Mouse (Mus musculus): Measurements from ENCODE around the gene Rbm17. TPM values are rescaled to one million over a fixed set of nuclear protein-coding genes. Genes with fewer than 3 reads are reported as not detected.

The Rbm17 gene
- total and polyA plus RNA-seq, 3 experiments, result 199 to 405 (median 239) TPM

DNA sequence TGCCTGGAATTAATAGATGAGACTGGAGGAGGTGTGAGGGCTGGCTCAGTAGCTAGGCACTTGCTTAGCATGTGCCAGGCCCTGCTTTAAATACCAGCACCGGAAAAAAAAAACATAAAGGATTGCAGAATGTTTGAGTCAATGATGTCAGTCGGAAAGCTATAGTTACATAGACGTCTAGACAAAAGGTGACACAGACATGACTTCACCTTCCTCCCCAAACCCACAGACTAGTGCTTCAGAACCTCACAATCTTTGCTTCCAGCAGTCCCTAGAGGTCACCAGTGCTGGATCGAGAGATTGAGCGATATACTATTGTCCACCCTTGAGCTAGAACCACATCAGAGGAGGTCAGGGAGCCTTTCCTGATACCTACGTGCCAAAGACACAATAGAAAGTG lies 31.1 kb upstream of the Rbm17 start:
- no peak for DNase-seq (ENCODE audit: extremely low read depth)
- no peak overlapping the region; the same call in 1 of the 2 replicates for H3K9ac ChIP-seq (ENCODE audit: insufficient read depth, low read depth)
- dilution Hi-C loops (cut with MboI; ENCODE audit: extremely low pct_ligation_motif_present, extremely low pct_unique_long_range_greater_than_20kb, low sequenced_read_pairs) (no loop called here), in situ Hi-C loops (cut with MboI; ENCODE audit: low pct_ligation_motif_present, low pct_unique_long_range_greater_than_20kb, low sequenced_read_pairs) (no loop called here)
- peaks cover 20 to 32% of the 10 kb centered on the region in 2 experiments for H3K4me1 ChIP-seq (ENCODE audit: control insufficient read depth in 1 of 2, insufficient read depth in 2 of 2)
- H3K4me3 ChIP-seq (replicated peaks in 1 of 3; ENCODE audit: low read depth in 2 of 3, low read length in 2 of 3, poor library complexity in 1 of 3), result no peak overlapping the region
- H3K27ac ChIP-seq (ENCODE audit: insufficient read depth, low read depth), result no peak overlapping the region; the same call in 1 of the 2 replicates
- TF ChIP-seq CHD1 (IDR thresholded peaks at IDR 0.05; ENCODE audit: low read depth, low read length), result no peak
- 0 out of 2 replicates have a peak, but pooled peaks have one; percentile 24 for TF ChIP-seq BHLHE40 (IDR thresholded peaks at IDR 0.05; ENCODE audit: low read depth, low read length)
- no peak overlapping the region for H3K4me2 ChIP-seq (ENCODE audit: insufficient read depth, low read depth, poor library complexity, severe bottlenecking)
- no peaks in the 10 kb centered on the region for H3K27me3 ChIP-seq (replicated peaks)
- no peaks in the 10 kb centered on the region for H3K36me3 ChIP-seq (replicated peaks in 1 of 2; ENCODE audit: control insufficient read depth in 1 of 2, insufficient read depth in 1 of 2, low read length in 1 of 2)
- no peaks in the 10 kb centered on the region for H3K79me2 ChIP-seq (replicated peaks; ENCODE audit: control insufficient read depth, extremely low read depth, insufficient read depth, poor library complexity, severe bottlenecking)
- H3K9me3 ChIP-seq (replicated peaks; ENCODE audit: low read length), result peaks cover 6% of the 10 kb centered on the region

DNA sequence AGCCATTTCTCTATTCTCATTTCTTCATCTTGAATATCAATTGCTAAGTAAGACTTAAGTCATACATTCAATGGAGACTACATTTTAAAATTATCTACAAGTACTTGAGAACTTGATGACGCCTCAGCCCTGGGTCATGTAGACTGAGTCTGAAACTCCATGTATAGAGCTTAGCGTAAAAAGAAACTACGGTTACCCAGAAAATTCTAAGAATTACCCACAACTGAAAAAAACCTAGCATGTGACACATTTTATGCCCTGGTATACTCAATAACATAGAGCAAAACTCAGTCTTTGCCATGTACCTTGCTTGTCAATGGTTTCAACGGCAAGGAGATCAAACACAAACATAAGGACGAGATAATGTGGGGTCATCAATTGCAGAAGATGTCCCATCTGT lies 21.9 kb upstream of the Rbm17 start, which contains the start of gene Gm17490:
TSS of gene Gm17490 (minus strand) at position 375 of the 400 bp plus-strand sequence.
- Histone ChIP-seq H3K4me1 (ENCODE audit: control insufficient read depth in 1 of 2, insufficient read depth in 2 of 2) (peaks cover 6 to 19% of the 10 kb centered on the region in 2 experiments), H3K9ac (ENCODE audit: insufficient read depth, low read depth) (no peak within 1 kb of the TSS), H3K4me3 (replicated peaks in 1 of 3; ENCODE audit: low read depth in 2 of 3, low read length in 2 of 3, poor library complexity in 1 of 3) (no peak within 1 kb of the TSS), H3K27ac (ENCODE audit: insufficient read depth, low read depth) (no peak within 1 kb of the TSS), H3K4me2 (ENCODE audit: insufficient read depth, low read depth, poor library complexity, severe bottlenecking) (no peak within 1 kb of the TSS), H3K9me3 (replicated peaks; ENCODE audit: low read length) (no peaks in the 10 kb centered on the region), H3K27me3 (replicated peaks) (no peaks in the 10 kb centered on the region), H3K79me2 (replicated peaks; ENCODE audit: control insufficient read depth, extremely low read depth, insufficient read depth, poor library complexity, severe bottlenecking) (no peaks in the 10 kb centered on the region), H3K36me3 (replicated peaks in 1 of 2; ENCODE audit: control insufficient read depth in 1 of 2, insufficient read depth in 1 of 2, low read length in 1 of 2) (no peaks in the 10 kb centered on the region)
- no peak for DNase-seq (ENCODE audit: extremely low read depth)
- in situ Hi-C loops (cut with MboI; ENCODE audit: low pct_ligation_motif_present, low pct_unique_long_range_greater_than_20kb, low sequenced_read_pairs), result no loop called here
- dilution Hi-C loops (cut with MboI; ENCODE audit: extremely low pct_ligation_motif_present, extremely low pct_unique_long_range_greater_than_20kb, low sequenced_read_pairs), result no loop called here
- TF ChIP-seq IRF4 (IDR thresholded peaks at IDR 0.05; ENCODE audit: low read depth, low read length) (no peak), SIN3A (IDR thresholded peaks at IDR 0.05; ENCODE audit: low read length) (no peak), POLR2AphosphoS2 (IDR thresholded peaks at IDR 0.05; ENCODE audit: low read depth, low read length) (no peak), ZMIZ1 (IDR thresholded peaks at IDR 0.05; ENCODE audit: low read depth, low read length) (no peak), TCF12 (IDR thresholded peaks at IDR 0.05; ENCODE audit: low read depth, low read length) (no peak), E2F4 (IDR thresholded peaks at IDR 0.05; ENCODE audit: insufficient replicate concordance, low read depth, low read length) (no peak), MAX (IDR thresholded peaks at IDR 0.05; ENCODE audit: low read length) (no peak)

DNA sequence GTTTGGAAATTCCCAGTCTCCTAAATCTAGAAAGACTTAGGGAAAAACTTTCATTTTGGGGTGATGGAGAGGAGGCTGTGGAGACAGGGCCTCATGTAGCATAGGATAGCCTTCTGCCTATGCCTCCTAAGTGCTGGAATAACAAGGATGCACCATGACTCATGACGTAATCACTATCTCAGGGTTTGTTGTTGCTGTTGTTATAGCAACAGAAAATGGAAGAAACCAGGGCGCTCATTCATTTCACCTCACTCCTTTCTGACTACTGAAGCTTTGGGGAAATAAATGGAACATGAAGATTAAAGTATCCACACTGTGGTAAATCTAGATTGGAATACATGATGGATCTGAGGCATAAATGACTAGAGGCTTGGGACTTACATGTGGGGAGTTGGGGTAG lies 19.8 kb upstream of the Rbm17 start:
- H3K79me2 ChIP-seq (replicated peaks; ENCODE audit: control insufficient read depth, extremely low read depth, insufficient read depth, poor library complexity, severe bottlenecking), result no peaks in the 10 kb centered on the region
- H3K9ac ChIP-seq (ENCODE audit: insufficient read depth, low read depth), result no peak overlapping the region
- TF ChIP-seq RCOR1 (conservative IDR thresholded peaks at IDR 0.05; ENCODE audit: low read depth, low read length), result no peak
- TF ChIP-seq NRF1 (IDR thresholded peaks at IDR 0.05; ENCODE audit: low read depth, low read length), result no peak
- 0 out of 2 replicates have a peak, but pooled peaks have one; percentile 32 for TF ChIP-seq MXI1 (IDR thresholded peaks at IDR 0.05; ENCODE audit: low read depth, low read length)
- no peak for TF ChIP-seq CHD2 (IDR thresholded peaks at IDR 0.05; ENCODE audit: low read length)
- TF ChIP-seq SMC3 (IDR thresholded peaks at IDR 0.05; ENCODE audit: low read depth, low read length), result no peak
- no peak for TF ChIP-seq JUN (IDR thresholded peaks at IDR 0.05; ENCODE audit: insufficient read depth, low read depth, low read length)
- no peak for TF ChIP-seq MEF2A (IDR thresholded peaks at IDR 0.05; ENCODE audit: borderline replicate concordance, low read depth, low read length)
- peaks cover 11 to 28% of the 10 kb centered on the region in 2 experiments for H3K4me1 ChIP-seq (ENCODE audit: control insufficient read depth in 1 of 2, insufficient read depth in 2 of 2)
- in situ Hi-C loops (cut with MboI; ENCODE audit: low pct_ligation_motif_present, low pct_unique_long_range_greater_than_20kb, low sequenced_read_pairs), result no loop called here
- H3K4me2 ChIP-seq (ENCODE audit: insufficient read depth, low read depth, poor library complexity, severe bottlenecking), result no peak overlapping the region
- DNase-seq (ENCODE audit: extremely low read depth), result no peak
- dilution Hi-C loops (cut with MboI; ENCODE audit: extremely low pct_ligation_motif_present, extremely low pct_unique_long_range_greater_than_20kb, low sequenced_read_pairs), result no loop called here
- H3K36me3 ChIP-seq (replicated peaks in 1 of 2; ENCODE audit: control insufficient read depth in 1 of 2, insufficient read depth in 1 of 2, low read length in 1 of 2), result no peaks in the 10 kb centered on the region
- H3K27ac ChIP-seq (ENCODE audit: insufficient read depth, low read depth), result no peak overlapping the region
- no peaks in the 10 kb centered on the region for H3K9me3 ChIP-seq (replicated peaks; ENCODE audit: low read length)
- H3K4me3 ChIP-seq (replicated peaks in 1 of 3; ENCODE audit: low read depth in 2 of 3, low read length in 2 of 3, poor library complexity in 1 of 3), result no peak overlapping the region
- H3K27me3 ChIP-seq (replicated peaks), result no peaks in the 10 kb centered on the region

Measured in CH12.LX (cell line).